In the genomic region with DNA sequence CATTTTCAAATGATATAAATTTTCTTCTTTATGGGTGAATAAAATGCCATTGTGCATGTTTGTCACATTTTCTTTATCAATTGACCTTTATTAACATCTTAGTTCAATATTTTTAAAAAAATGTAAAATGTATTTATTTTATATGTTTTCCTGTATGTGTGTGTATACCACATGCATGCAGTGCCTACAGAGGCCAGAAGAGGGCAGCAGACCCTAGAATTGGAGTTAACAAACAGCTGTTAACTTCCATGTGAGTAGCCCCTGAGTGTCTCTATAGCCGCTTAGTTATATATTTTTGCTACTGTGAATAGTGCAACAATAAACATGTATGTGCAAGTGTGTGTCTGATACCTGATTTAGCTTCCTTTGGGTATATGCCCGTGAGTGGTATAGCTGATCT, we compare ENCODE assay signal across 9 mouse cellular contexts. TPM values are rescaled to one million over a fixed set of nuclear protein-coding genes. Genes with fewer than 3 reads are reported as not detected.
DNase-seq lines count a peak whose midpoint lies in the region; ATAC-seq and TF ChIP-seq lines count a peak whose summit lies in the region.
"Had no signal": no experiment of that assay in that cellular context is flagged by ENCODE, and none has a peak within 500 bp of the region (broad histone marks: within the 10 kb centered on the region; RNA-seq: fewer than 3 reads in every experiment).

No protein-coding gene starts in this region.

- H3K36me3 ChIP-seq in forebrain, postnatal 0 days (ENCODE audit: insufficient read depth): no peaks in the 10 kb centered on the region
- peaks cover 13% of the 10 kb centered on the region for H3K36me3 ChIP-seq in forebrain, embryonic 13.5 days (ENCODE audit: poor library complexity, severe bottlenecking)
- H3K36me3 ChIP-seq in midbrain, postnatal 0 days (ENCODE audit: insufficient read depth, low read length): no peaks in the 10 kb centered on the region
- H3K36me3 ChIP-seq in midbrain, embryonic 10.5 days: peaks cover 58% of the 10 kb centered on the region

- H3K4me3 ChIP-seq in forebrain, postnatal 0 days (ENCODE audit: low read depth, low read length): no peak overlapping the region
- no peak overlapping the region for H3K4me3 ChIP-seq in forebrain, embryonic 13.5 days
- no peak overlapping the region for H3K4me3 ChIP-seq in midbrain, postnatal 0 days (ENCODE audit: low read depth, low read length)
- H3K4me3 ChIP-seq in midbrain, embryonic 10.5 days: no peak overlapping the region
- H3K4me3 ChIP-seq: limb, embryonic 13.5 days had no signal

- no peak for TF ChIP-seq POLR2A in brain, embryonic 14.5 days (IDR thresholded peaks at IDR 0.05; ENCODE audit: borderline replicate concordance, extremely low read depth, insufficient read depth, insufficient read length, poor library complexity, severe bottlenecking)

- peak; percentile 55 for TF ChIP-seq CTCF in forebrain, postnatal 0 days (IDR thresholded peaks at IDR 0.05; ENCODE audit: low read depth)
- TF ChIP-seq CTCF in midbrain, postnatal 0 days (IDR thresholded peaks at IDR 0.05): peak; percentile 58
- TF ChIP-seq CTCF in brain, embryonic 14.5 days (IDR thresholded peaks at IDR 0.05; ENCODE audit: borderline replicate concordance, extremely low read depth, insufficient read depth, insufficient read length): peak; percentile 23; the same call in 1 of the 2 replicates

- 91% methylated on average over 2 of the region's 2 CpGs for WGBS in forebrain, postnatal 0 days
- 90% methylated on average over 2 of the region's 2 CpGs for WGBS in forebrain, embryonic 13.5 days
- WGBS in midbrain, postnatal 0 days: 89% methylated on average over 2 of the region's 2 CpGs
- 93% methylated on average over 2 of the region's 2 CpGs for WGBS in midbrain, embryonic 10.5 days

- H3K27me3 ChIP-seq in forebrain, postnatal 0 days (ENCODE audit: insufficient read depth, low read length): no peaks in the 10 kb centered on the region
- no peaks in the 10 kb centered on the region for H3K27me3 ChIP-seq in forebrain, embryonic 13.5 days
- H3K27me3 ChIP-seq in midbrain, postnatal 0 days (ENCODE audit: insufficient read depth, low read length): no peaks in the 10 kb centered on the region
- no peaks in the 10 kb centered on the region for H3K27me3 ChIP-seq in midbrain, embryonic 10.5 days (ENCODE audit: low read depth, poor library complexity, severe bottlenecking)
- H3K27me3 ChIP-seq: limb, embryonic 13.5 days had no signal

- no peaks in the 10 kb centered on the region for H3K9me3 ChIP-seq in forebrain, postnatal 0 days (ENCODE audit: low read length)
- H3K9me3 ChIP-seq in forebrain, embryonic 13.5 days (replicated peaks): no peaks in the 10 kb centered on the region
- H3K9me3 ChIP-seq in midbrain, postnatal 0 days (ENCODE audit: low read length): no peaks in the 10 kb centered on the region
- peaks cover 9% of the 10 kb centered on the region; the same call in 1 of the 2 replicates for H3K9me3 ChIP-seq in midbrain, embryonic 10.5 days (replicated peaks)
- H3K9me3 ChIP-seq: limb, embryonic 13.5 days had no signal

- ATAC-seq in forebrain, postnatal 0 days: no peak
- no peak for ATAC-seq in forebrain, embryonic 13.5 days
- ATAC-seq in midbrain, postnatal 0 days (ENCODE audit: low FRiP score): no peak
- ATAC-seq in megakaryocyte-erythroid progenitor cell, adult 5-6 weeks (replicated peaks; ENCODE audit: low FRiP score, low TSS enrichment, poor library complexity, severe bottlenecking): no peak
- ATAC-seq in erythroid progenitor cell, adult 5-6 weeks (replicated peaks; ENCODE audit: low FRiP score, poor library complexity, severe bottlenecking): no peak

- H3K4me2 ChIP-seq in forebrain, postnatal 0 days (ENCODE audit: low read depth): no peak overlapping the region
- H3K4me2 ChIP-seq in forebrain, embryonic 13.5 days: no peak overlapping the region
- no peak overlapping the region for H3K4me2 ChIP-seq in midbrain, postnatal 0 days (ENCODE audit: low read depth, low read length, poor library complexity, severe bottlenecking)
- H3K4me2 ChIP-seq: limb, embryonic 13.5 days had no signal

- H3K27ac ChIP-seq in forebrain, postnatal 0 days (ENCODE audit: low read depth, low read length): no peak overlapping the region
- H3K27ac ChIP-seq in forebrain, embryonic 13.5 days: no peak overlapping the region
- H3K27ac ChIP-seq in midbrain, postnatal 0 days (ENCODE audit: low read depth, low read length): no peak overlapping the region
- no peak overlapping the region for H3K27ac ChIP-seq in midbrain, embryonic 10.5 days (replicated peaks)
- H3K27ac ChIP-seq: limb, embryonic 13.5 days had no signal

- H3K4me1 ChIP-seq in forebrain, postnatal 0 days (ENCODE audit: insufficient read depth): no peaks in the 10 kb centered on the region
- H3K4me1 ChIP-seq in forebrain, embryonic 13.5 days: no peaks in the 10 kb centered on the region
- H3K4me1 ChIP-seq in midbrain, postnatal 0 days (ENCODE audit: insufficient read depth, low read length): no peaks in the 10 kb centered on the region
- H3K4me1 ChIP-seq in midbrain, embryonic 10.5 days: no peaks in the 10 kb centered on the region
- H3K4me1 ChIP-seq: limb, embryonic 13.5 days had no signal

- DNase-seq in forebrain, postnatal 0 days: peak; percentile 8
- peak; percentile 22 for DNase-seq in midbrain, postnatal 0 days (ENCODE audit: low spot score)
- DNase-seq in midbrain, embryonic 10.5 days (ENCODE audit: low spot score): no peak
- peak; percentile 2 for DNase-seq in brain, embryonic 14.5 days (ENCODE audit: low read depth)
- peak; percentile 45 for DNase-seq in lung, postnatal 14 days

- no peak overlapping the region for H3K9ac ChIP-seq in forebrain, postnatal 0 days
- H3K9ac ChIP-seq in forebrain, embryonic 13.5 days: no peak overlapping the region
- H3K9ac ChIP-seq in midbrain, postnatal 0 days (replicated peaks; ENCODE audit: low read length, poor library complexity, severe bottlenecking): no peak overlapping the region
- H3K9ac ChIP-seq: limb, embryonic 13.5 days had no signal

RNA-seq across cellular contexts. Expression of gene Cenpi, which starts 25.4 kb away (rescaled TPM):
- 2.8 TPM in 2 replicates for total RNA-seq in forebrain, postnatal 0 days (2014; rRNA removed)
- polyA plus RNA-seq in forebrain, postnatal 0 days (2015; fragmentation: Nextera tagmentation; extraction: Ambion mirVana): 3.2 and 3.5 TPM in 2 replicates
- polyA plus RNA-seq in forebrain, embryonic 13.5 days (2015; fragmentation: Nextera tagmentation; extraction: Ambion mirVana): 24.5 and 27.3 TPM in 2 replicates
- 3.4 and 3.8 TPM in 2 replicates for total RNA-seq in midbrain, postnatal 0 days (2014; rRNA removed)
- polyA plus RNA-seq in midbrain, postnatal 0 days (2015; fragmentation: Nextera tagmentation; extraction: Ambion mirVana): 2.8 and 3.5 TPM in 2 replicates
- polyA plus RNA-seq in midbrain, embryonic 10.5 days (2016; fragmentation: Nextera tagmentation; extraction: Ambion mirVana): 29.8 and 31.3 TPM in 2 replicates
- polyA plus RNA-seq in brain, embryonic 14.5 days (2012; rRNA removed): 5.6 and 10.9 TPM in 2 replicates
- total RNA-seq in megakaryocyte-erythroid progenitor cell, adult 5-6 weeks (2014; fragmentation: Nextera tagmentation): 26.4 and 33.6 TPM in 2 replicates
- total RNA-seq in megakaryocyte-erythroid progenitor cell, adult 5-6 weeks (2017): 28.4 and 35.3 TPM in 2 replicates
- total RNA-seq in erythroid progenitor cell, adult 5-6 weeks (2015; ENCODE audit: low replicate concordance): 77.1 and 113 TPM in 2 replicates
- total RNA-seq in erythroid progenitor cell, adult 5-6 weeks (2017; ENCODE audit: low replicate concordance): 58.4 and 61.5 TPM in 2 replicates

RNA-seq across cellular contexts. Expression of gene Tmem35a, which starts 38.3 kb away (rescaled TPM):
- 201 and 218 TPM in 2 replicates for total RNA-seq in forebrain, postnatal 0 days (2014; rRNA removed)
- polyA plus RNA-seq in forebrain, postnatal 0 days (2015; fragmentation: Nextera tagmentation; extraction: Ambion mirVana): 111 and 133 TPM in 2 replicates
- polyA plus RNA-seq in forebrain, embryonic 13.5 days (2015; fragmentation: Nextera tagmentation; extraction: Ambion mirVana): 77.4 and 84.6 TPM in 2 replicates
- total RNA-seq in midbrain, postnatal 0 days (2014; rRNA removed): 138 and 151 TPM in 2 replicates
- 109 and 112 TPM in 2 replicates for polyA plus RNA-seq in midbrain, postnatal 0 days (2015; fragmentation: Nextera tagmentation; extraction: Ambion mirVana)
- 10.7 and 18.4 TPM in 2 replicates for polyA plus RNA-seq in midbrain, embryonic 10.5 days (2016; fragmentation: Nextera tagmentation; extraction: Ambion mirVana)
- 56.7 and 88.4 TPM in 2 replicates for polyA plus RNA-seq in brain, embryonic 14.5 days (2012; rRNA removed)
- total RNA-seq in megakaryocyte-erythroid progenitor cell, adult 5-6 weeks (2014; fragmentation: Nextera tagmentation): 0.31 TPM in 1 of 2 replicates, not detected in the other
- not detected in 2 replicates for total RNA-seq in megakaryocyte-erythroid progenitor cell, adult 5-6 weeks (2017)
- not detected in 2 replicates for total RNA-seq in erythroid progenitor cell, adult 5-6 weeks (2015; ENCODE audit: low replicate concordance)
- total RNA-seq in erythroid progenitor cell, adult 5-6 weeks (2017; ENCODE audit: low replicate concordance): not detected in 2 replicates

RNA-seq across cellular contexts. Expression of gene Trmt2b, which starts 56.5 kb away (rescaled TPM):
- 5.5 and 5.6 TPM in 2 replicates for total RNA-seq in forebrain, postnatal 0 days (2014; rRNA removed)
- 3.1 and 3.3 TPM in 2 replicates for polyA plus RNA-seq in forebrain, postnatal 0 days (2015; fragmentation: Nextera tagmentation; extraction: Ambion mirVana)
- 7.2 and 7.9 TPM in 2 replicates for polyA plus RNA-seq in forebrain, embryonic 13.5 days (2015; fragmentation: Nextera tagmentation; extraction: Ambion mirVana)
- 4.8 and 6.6 TPM in 2 replicates for total RNA-seq in midbrain, postnatal 0 days (2014; rRNA removed)
- 4.0 and 4.5 TPM in 2 replicates for polyA plus RNA-seq in midbrain, postnatal 0 days (2015; fragmentation: Nextera tagmentation; extraction: Ambion mirVana)
- 7.6 and 8.4 TPM in 2 replicates for polyA plus RNA-seq in midbrain, embryonic 10.5 days (2016; fragmentation: Nextera tagmentation; extraction: Ambion mirVana)
- 4.5 and 5.6 TPM in 2 replicates for polyA plus RNA-seq in brain, embryonic 14.5 days (2012; rRNA removed)
- 14.9 and 18.3 TPM in 2 replicates for total RNA-seq in megakaryocyte-erythroid progenitor cell, adult 5-6 weeks (2014; fragmentation: Nextera tagmentation)
- total RNA-seq in megakaryocyte-erythroid progenitor cell, adult 5-6 weeks (2017): 19.7 and 22.8 TPM in 2 replicates
- total RNA-seq in erythroid progenitor cell, adult 5-6 weeks (2015; ENCODE audit: low replicate concordance): 10.5 and 12.6 TPM in 2 replicates
- 7.7 and 8.0 TPM in 2 replicates for total RNA-seq in erythroid progenitor cell, adult 5-6 weeks (2017; ENCODE audit: low replicate concordance)
